Mouse (Mus musculus): ENCODE results near the gene Rftn1. TPM values are rescaled to one million over a fixed set of nuclear protein-coding genes. Genes with fewer than 3 reads are reported as not detected.

Gene Rftn1
- polyA plus RNA-seq, 1 experiment: 1.1 TPM

DNA sequence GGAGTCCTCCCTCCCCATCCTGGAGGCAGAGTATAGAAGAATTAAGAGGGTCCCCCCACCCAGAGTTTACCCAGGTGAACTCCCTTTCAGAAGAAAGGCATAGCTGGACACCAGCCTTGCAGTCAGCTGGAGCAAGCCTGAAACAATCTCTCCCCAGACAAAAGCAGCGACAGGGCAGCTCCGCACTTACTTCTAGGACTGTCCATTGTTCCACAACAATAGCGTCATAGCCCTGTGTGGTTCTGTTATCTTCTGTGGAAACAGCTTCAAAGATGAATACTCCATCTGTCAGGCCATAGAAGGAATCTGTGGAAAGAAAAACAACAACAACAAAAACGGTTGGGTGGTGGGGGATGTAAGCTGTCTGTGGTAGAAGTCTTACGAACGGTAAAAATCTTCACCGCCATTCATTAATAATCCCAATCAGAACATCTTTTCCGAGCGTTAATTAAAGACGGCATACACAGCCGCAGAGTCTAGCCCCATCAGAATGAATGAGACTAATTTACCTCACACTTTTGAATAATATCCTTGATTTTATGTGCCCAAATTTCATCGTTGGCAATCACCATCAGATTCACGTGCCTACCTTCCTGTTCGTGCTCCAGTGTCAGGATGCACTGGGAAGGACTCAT lies 153.6 kb downstream of the Rftn1 start:
- H3K36me3 ChIP-seq (ENCODE audit: control insufficient read depth, insufficient read depth, low read length, poor library complexity, severe bottlenecking): no peaks in the 10 kb centered on the region
- no peaks in the 10 kb centered on the region for H3K4me1 ChIP-seq (ENCODE audit: control insufficient read depth, insufficient read depth, low read length)
- no peak overlapping the region for H3K9ac ChIP-seq (ENCODE audit: low read depth, poor library complexity, severe bottlenecking)
- no peaks in the 10 kb centered on the region for H3K27me3 ChIP-seq (ENCODE audit: control insufficient read depth, insufficient read depth, low read length, poor library complexity, severe bottlenecking)
- H3K9me3 ChIP-seq (replicated peaks; ENCODE audit: control insufficient read depth, insufficient read depth, low read length, poor library complexity, severe bottlenecking): no peaks in the 10 kb centered on the region
- H3K4me3 ChIP-seq (ENCODE audit: low read depth, low read length): no peak overlapping the region
- H3K27ac ChIP-seq (ENCODE audit: insufficient read depth, low read length): no peak overlapping the region
- TF ChIP-seq POLR2A (IDR thresholded peaks at IDR 0.05; ENCODE audit: insufficient read depth, low read length) (no peak), CTCF (IDR thresholded peaks at IDR 0.05; ENCODE audit: low read depth, low read length) (no peak)

DNA sequence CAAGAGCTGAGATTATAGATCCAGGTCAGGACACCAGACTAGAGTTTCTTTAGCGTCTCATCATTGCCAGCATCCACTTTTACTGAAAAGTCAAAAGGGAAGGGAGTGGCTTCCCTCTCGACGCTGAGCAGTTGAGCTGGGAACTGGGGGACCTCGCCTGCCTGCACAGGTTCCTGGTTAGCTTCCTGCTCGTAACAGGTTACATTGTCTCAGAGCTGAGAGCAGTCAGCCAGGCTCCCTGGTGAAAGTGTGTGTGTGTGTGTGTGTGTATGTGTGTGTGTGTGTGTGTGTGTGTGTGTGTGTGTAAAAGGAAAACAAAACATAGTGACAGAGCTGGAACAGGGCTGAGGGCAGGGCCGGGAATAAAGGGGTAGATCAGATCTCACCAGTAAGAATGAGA lies 156.8 kb downstream of the Rftn1 start:
- Histone ChIP-seq H3K4me3 (ENCODE audit: low read depth, low read length) (no peak overlapping the region), H3K36me3 (ENCODE audit: control insufficient read depth, insufficient read depth, low read length, poor library complexity, severe bottlenecking) (no peaks in the 10 kb centered on the region), H3K9ac (ENCODE audit: low read depth, poor library complexity, severe bottlenecking) (no peak overlapping the region), H3K9me3 (replicated peaks; ENCODE audit: control insufficient read depth, insufficient read depth, low read length, poor library complexity, severe bottlenecking) (no peaks in the 10 kb centered on the region), H3K4me1 (ENCODE audit: control insufficient read depth, insufficient read depth, low read length) (no peaks in the 10 kb centered on the region), H3K27me3 (ENCODE audit: control insufficient read depth, insufficient read depth, low read length, poor library complexity, severe bottlenecking) (no peaks in the 10 kb centered on the region), H3K27ac (ENCODE audit: insufficient read depth, low read length) (no peak overlapping the region)
- TF ChIP-seq CTCF (IDR thresholded peaks at IDR 0.05; ENCODE audit: low read depth, low read length) (no peak), POLR2A (IDR thresholded peaks at IDR 0.05; ENCODE audit: insufficient read depth, low read length) (no peak), EP300 (IDR thresholded peaks at IDR 0.05; ENCODE audit: insufficient read depth, low read depth, low read length) (no peak)

DNA sequence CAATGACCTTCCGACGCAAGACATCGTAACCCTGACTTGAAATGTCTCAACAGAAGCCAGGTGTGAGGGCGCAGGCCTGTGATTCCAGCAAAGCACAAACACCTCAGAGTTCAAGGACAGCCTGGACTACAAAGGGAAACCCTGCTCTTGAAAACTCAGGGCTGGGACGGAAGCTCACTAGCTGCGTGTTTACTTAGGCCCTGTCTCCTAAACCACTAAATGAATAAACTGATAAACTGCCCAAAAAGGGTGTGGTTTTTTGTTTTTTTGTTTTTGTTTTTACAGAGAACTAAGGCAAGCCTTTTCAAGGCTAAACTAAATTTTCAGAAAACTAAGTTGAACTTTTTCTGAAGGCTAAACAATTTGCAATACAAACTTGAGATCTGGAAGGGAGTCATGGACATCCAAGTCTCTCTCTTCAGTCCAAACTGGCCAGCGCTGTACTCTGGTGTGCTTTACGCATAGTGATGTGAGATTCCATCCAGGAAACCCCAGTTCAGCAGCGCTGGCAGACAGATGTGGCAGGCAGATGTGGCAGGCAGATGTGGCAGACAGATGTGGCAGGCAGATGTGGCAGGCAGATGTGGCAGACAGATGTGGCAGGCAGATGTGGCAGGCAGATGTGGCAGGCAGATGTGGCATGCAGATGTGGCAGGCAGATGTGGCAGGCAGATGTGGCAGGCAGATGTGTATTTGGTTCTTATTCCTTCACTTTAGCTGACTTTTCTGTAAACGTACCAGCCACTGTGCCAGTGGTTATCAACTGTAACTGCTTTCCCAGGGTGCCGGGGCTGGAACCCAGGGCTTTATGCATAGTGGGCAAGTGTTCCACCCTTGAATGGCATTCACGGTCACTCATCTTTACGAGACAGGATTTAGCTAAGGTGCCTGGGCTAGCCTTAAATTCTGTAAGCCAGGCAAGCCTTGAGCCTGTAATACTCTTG lies 158.7 kb downstream of the Rftn1 start:
- Histone ChIP-seq H3K27ac (ENCODE audit: insufficient read depth, low read length) (no peak overlapping the region), H3K9me3 (replicated peaks; ENCODE audit: control insufficient read depth, insufficient read depth, low read length, poor library complexity, severe bottlenecking) (no peaks in the 10 kb centered on the region), H3K27me3 (ENCODE audit: control insufficient read depth, insufficient read depth, low read length, poor library complexity, severe bottlenecking) (no peaks in the 10 kb centered on the region), H3K9ac (ENCODE audit: low read depth, poor library complexity, severe bottlenecking) (no peak overlapping the region), H3K4me1 (ENCODE audit: control insufficient read depth, insufficient read depth, low read length) (no peaks in the 10 kb centered on the region), H3K36me3 (ENCODE audit: control insufficient read depth, insufficient read depth, low read length, poor library complexity, severe bottlenecking) (no peaks in the 10 kb centered on the region), H3K4me3 (ENCODE audit: low read depth, low read length) (no peak overlapping the region)
- TF ChIP-seq CTCF (IDR thresholded peaks at IDR 0.05; ENCODE audit: low read depth, low read length) (no peak), POLR2A (IDR thresholded peaks at IDR 0.05; ENCODE audit: insufficient read depth, low read length) (no peak), EP300 (IDR thresholded peaks at IDR 0.05; ENCODE audit: insufficient read depth, low read depth, low read length) (no peak)

DNA sequence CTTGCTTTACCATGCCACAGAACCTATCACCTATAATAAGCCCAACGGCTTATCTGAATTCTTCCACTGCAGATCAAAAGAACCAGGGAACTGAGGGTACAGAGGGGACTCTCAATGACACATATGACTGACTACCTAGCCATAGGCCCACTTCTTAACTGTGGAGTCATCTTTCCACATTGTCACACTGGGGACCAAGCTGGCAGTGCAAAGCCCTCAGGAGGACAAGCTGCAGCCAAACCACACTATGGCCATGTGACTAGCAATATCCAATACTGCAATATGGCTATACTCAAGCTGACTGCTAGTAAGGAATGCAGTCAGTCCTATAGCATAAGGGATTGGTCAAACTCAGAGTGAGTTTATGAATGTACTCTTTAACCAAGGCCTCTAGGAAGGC lies 164.8 kb downstream of the Rftn1 start:
- H3K9me3 ChIP-seq (replicated peaks; ENCODE audit: control insufficient read depth, insufficient read depth, low read length, poor library complexity, severe bottlenecking): no peaks in the 10 kb centered on the region
- H3K27ac ChIP-seq (ENCODE audit: insufficient read depth, low read length): no peak overlapping the region
- H3K4me1 ChIP-seq (ENCODE audit: control insufficient read depth, insufficient read depth, low read length): peaks cover 3% of the 10 kb centered on the region

DNA sequence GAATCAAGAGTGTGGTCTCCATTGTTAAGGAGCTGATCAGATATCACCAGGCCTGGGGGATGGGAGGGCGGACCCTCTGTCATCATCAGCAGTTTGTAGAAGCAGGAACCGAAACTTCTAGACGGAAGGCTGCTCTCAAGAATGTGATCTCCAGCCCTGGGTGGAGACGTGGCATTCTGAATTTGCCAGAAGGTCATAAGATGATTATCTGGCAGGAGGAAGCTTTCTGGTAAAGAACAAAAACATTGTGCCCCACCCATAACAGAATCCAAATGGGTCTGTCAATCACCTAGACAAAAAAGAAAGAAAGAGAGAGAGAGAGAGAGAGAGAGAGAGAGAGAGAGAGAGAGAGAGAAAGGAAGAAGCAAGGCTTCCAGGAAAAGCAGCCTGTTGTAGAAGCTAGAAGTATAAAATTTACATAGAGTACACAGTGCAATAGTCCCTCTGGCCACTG lies 165.3 kb downstream of the Rftn1 start:
- H3K9ac ChIP-seq (ENCODE audit: low read depth, poor library complexity, severe bottlenecking): no peak overlapping the region
- H3K27ac ChIP-seq (ENCODE audit: insufficient read depth, low read length): no peak overlapping the region
- no peaks in the 10 kb centered on the region for H3K9me3 ChIP-seq (replicated peaks; ENCODE audit: control insufficient read depth, insufficient read depth, low read length, poor library complexity, severe bottlenecking)
- H3K4me3 ChIP-seq (ENCODE audit: low read depth, low read length): no peak overlapping the region
- H3K27me3 ChIP-seq (ENCODE audit: control insufficient read depth, insufficient read depth, low read length, poor library complexity, severe bottlenecking): no peaks in the 10 kb centered on the region
- H3K36me3 ChIP-seq (ENCODE audit: control insufficient read depth, insufficient read depth, low read length, poor library complexity, severe bottlenecking): no peaks in the 10 kb centered on the region
- peaks cover 3% of the 10 kb centered on the region for H3K4me1 ChIP-seq (ENCODE audit: control insufficient read depth, insufficient read depth, low read length)
- TF ChIP-seq EP300 (IDR thresholded peaks at IDR 0.05; ENCODE audit: insufficient read depth, low read depth, low read length): no peak
- no peak for TF ChIP-seq POLR2A (IDR thresholded peaks at IDR 0.05; ENCODE audit: insufficient read depth, low read length)
- TF ChIP-seq CTCF (IDR thresholded peaks at IDR 0.05; ENCODE audit: low read depth, low read length): no peak

More for the DNA sequence above, 164.8 kb downstream of the Rftn1 start:
- no peak for TF ChIP-seq EP300 (IDR thresholded peaks at IDR 0.05; ENCODE audit: insufficient read depth, low read depth, low read length)
- Histone ChIP-seq H3K27me3 (ENCODE audit: control insufficient read depth, insufficient read depth, low read length, poor library complexity, severe bottlenecking) (no peaks in the 10 kb centered on the region), H3K4me3 (ENCODE audit: low read depth, low read length) (no peak overlapping the region), H3K9ac (ENCODE audit: low read depth, poor library complexity, severe bottlenecking) (no peak overlapping the region), H3K36me3 (ENCODE audit: control insufficient read depth, insufficient read depth, low read length, poor library complexity, severe bottlenecking) (no peaks in the 10 kb centered on the region)

DNA sequence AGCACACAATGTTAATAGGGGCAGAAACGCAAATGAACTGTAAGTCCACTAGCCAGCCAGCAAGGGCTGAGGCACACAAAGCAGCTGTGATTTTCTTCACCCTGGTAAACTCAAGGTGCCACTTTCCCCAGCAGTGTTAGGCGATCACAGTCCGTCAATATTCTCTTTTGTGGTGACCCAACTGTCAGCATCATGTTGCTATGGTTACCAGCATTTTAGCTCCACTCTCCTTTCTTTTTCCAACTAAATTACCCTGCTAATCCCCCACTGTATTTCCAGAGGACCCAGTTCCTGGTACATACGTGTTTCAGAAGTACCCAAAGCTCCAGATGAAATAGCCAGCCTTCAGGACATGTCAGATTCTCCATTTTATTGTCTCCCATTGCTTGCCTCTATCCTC lies 169.1 kb downstream of the Rftn1 start:
- Histone ChIP-seq H3K9ac (ENCODE audit: low read depth, poor library complexity, severe bottlenecking) (no peak overlapping the region), H3K36me3 (ENCODE audit: control insufficient read depth, insufficient read depth, low read length, poor library complexity, severe bottlenecking) (no peaks in the 10 kb centered on the region), H3K4me1 (ENCODE audit: control insufficient read depth, insufficient read depth, low read length) (peaks cover 3% of the 10 kb centered on the region)

More for the DNA sequence above, 169.1 kb downstream of the Rftn1 start:
- Histone ChIP-seq H3K27me3 (ENCODE audit: control insufficient read depth, insufficient read depth, low read length, poor library complexity, severe bottlenecking) (no peaks in the 10 kb centered on the region), H3K9me3 (replicated peaks; ENCODE audit: control insufficient read depth, insufficient read depth, low read length, poor library complexity, severe bottlenecking) (no peaks in the 10 kb centered on the region), H3K4me3 (ENCODE audit: low read depth, low read length) (no peak overlapping the region), H3K27ac (ENCODE audit: insufficient read depth, low read length) (no peak overlapping the region)
- TF ChIP-seq EP300 (IDR thresholded peaks at IDR 0.05; ENCODE audit: insufficient read depth, low read depth, low read length) (no peak), CTCF (IDR thresholded peaks at IDR 0.05; ENCODE audit: low read depth, low read length) (no peak), POLR2A (IDR thresholded peaks at IDR 0.05; ENCODE audit: insufficient read depth, low read length) (no peak)
